Mouse (Mus musculus) mammary gland, adult 2 months (tissue): ENCODE data around the gene Man1a2. TPM values are rescaled to one million over a fixed set of nuclear protein-coding genes. Genes with fewer than 3 reads are reported as not detected.

Source experiments
- polyA plus RNA-seq: library from polyadenylated mRNA; depleted of rRNA; stranded (reverse); fragments of >200 nt; gene quantifications from 2 replicates; pipeline ENCODE4 v1.2.3, GENCODE M21; 2012; ENCODE audit warnings: low replicate concordance; rRNA removed

Gene Man1a2
- polyA plus RNA-seq, result 7.0 and 27.4 TPM in 2 replicates

GRCm38 (mm10) chr3:100685087-100685762 lies at the start of gene Man1a2:
Gene Man1a2 (minus strand): TSS chr3:100685503.

Other genes with a start within 250 kb of the Man1a2 start
- gene Tent5c, start 196.2 kb downstream of the Man1a2 start, polyA plus RNA-seq, result 4.1 and 4.8 TPM in 2 replicates
- 3.8 and 8.0 TPM in 2 replicates for gene Vtcn1, start 140.0 kb upstream of the Man1a2 start, polyA plus RNA-seq
- gene Trim45, start 236.7 kb upstream of the Man1a2 start, polyA plus RNA-seq, result 2.2 and 2.8 TPM in 2 replicates